Mouse (Mus musculus) liver, embryonic 11.5 days (tissue): ENCODE measurements around the gene Cacnb3. TPM values are rescaled to one million over a fixed set of nuclear protein-coding genes. Genes with fewer than 3 reads are reported as not detected.

Source experiments
- ATAC-seq: fragments of 200-750 bp; cut with Nextera tagmentation; replicated peaks from 2 replicates; pipeline ENCODE4 v1.8.0; 2017; ENCODE audit warnings: moderate number of reproducible peaks, mild to moderate bottlenecking, moderate TSS enrichment, moderate library complexity; ENCODE audit not compliant: low FRiP score
- DNase-seq: peaks from one replicate; pipeline ENCODE4 v3.0.0-alpha.2; 2017; ENCODE audit warnings: low spot score
- H3K27ac ChIP-seq: fragments of 300-500 bp; sonication (generic); 2 replicates; pipeline ENCODE4 v1.5.1; 2014; ENCODE audit warnings: mild to moderate bottlenecking, low read depth, low read length, control low read depth
- H3K27me3 ChIP-seq: fragments of 300-500 bp; sonication (generic); replicated peaks from 2 replicates; pipeline ENCODE4 v1.6.1; 2014; ENCODE audit warnings: low read length, mixed read lengths; ENCODE audit not compliant: control insufficient read depth, insufficient read depth
- H3K36me3 ChIP-seq: fragments of 300-500 bp; sonication (generic); 2 replicates; pipeline ENCODE4 v1.6.1; 2014; ENCODE audit warnings: mild to moderate bottlenecking, low read length, moderate library complexity, mixed read lengths; ENCODE audit not compliant: control insufficient read depth, insufficient read depth
- H3K4me1 ChIP-seq: fragments of 300-500 bp; sonication (generic); replicated peaks from 2 replicates; pipeline ENCODE4 v1.6.1; 2014; ENCODE audit warnings: low read length, mixed read lengths; ENCODE audit not compliant: control insufficient read depth, insufficient read depth
- H3K4me2 ChIP-seq: fragments of 300-500 bp; sonication (generic); 2 replicates; pipeline ENCODE4 v1.6.1; 2014; ENCODE audit warnings: mild to moderate bottlenecking, control low read depth, moderate library complexity
- H3K4me3 ChIP-seq: fragments of 300-500 bp; sonication (generic); 2 replicates; pipeline ENCODE4 v1.5.1; 2014; ENCODE audit warnings: low read depth, low read length, control low read depth
- H3K9ac ChIP-seq: fragments of 300-500 bp; sonication (generic); 2 replicates; pipeline ENCODE4 v1.6.1; 2014; ENCODE audit warnings: low read depth, low read length, control low read depth
- H3K9me3 ChIP-seq: fragments of 300-500 bp; sonication (generic); 2 replicates; pipeline ENCODE4 v1.6.1; 2016; ENCODE audit warnings: low read length, inconsistent platforms, mixed read lengths; ENCODE audit not compliant: control insufficient read depth
- WGBS: fragments of 180-500 bp; shearing (Covaris S2); extraction: QIAGEN DNeasy Blood & Tissue Kit; methylation state at CpG from one replicate; pipeline ENCODE4 v1.1.7; 2014; 5-methylcytosine and 5-hydroxymethylcytosine counted together
- polyA plus RNA-seq: library from polyadenylated mRNA; unstranded; fragments of >200 nt; fragmentation: Nextera tagmentation; extraction: Ambion mirVana; gene quantifications from 2 replicates; pipeline ENCODE4 v1.2.1, GENCODE M21; 2014

Cacnb3 gene
- polyA plus RNA-seq, 1 experiment from 2014 or later: 13.2 TPM

GRCm38 (mm10) chr15:98635291-98635841 lies 4.7 kb downstream of the Cacnb3 start:
- DNase-seq: no peak
- H3K36me3 ChIP-seq: no peaks in the 10 kb centered on the region
- H3K9me3 ChIP-seq: no peaks in the 10 kb centered on the region
- H3K27me3 ChIP-seq: peaks cover 90% of the 10 kb centered on the region
- H3K9ac ChIP-seq: peak overlapping the region; percentile 60
- no peak for ATAC-seq
- WGBS: 2% methylated on average over 21 of the region's 21 CpGs
- H3K4me1 ChIP-seq: peaks cover 22% of the 10 kb centered on the region
- H3K4me2 ChIP-seq: peak overlapping the region; percentile 98
- peak overlapping the region; percentile 76 for H3K4me3 ChIP-seq
- peak overlapping the region; percentile 38; the same call in 1 of the 2 replicates for H3K27ac ChIP-seq

- peaks cover 82% of the 10 kb centered on the region for H3K27me3 ChIP-seq
- no peak overlapping the region for H3K4me3 ChIP-seq
- H3K4me2 ChIP-seq: no peak overlapping the region
- H3K9me3 ChIP-seq: no peaks in the 10 kb centered on the region
- H3K27ac ChIP-seq: no peak overlapping the region
- 48% methylated on average over 5 of the region's 5 CpGs for WGBS
- H3K36me3 ChIP-seq: no peaks in the 10 kb centered on the region; the same call in 1 of the 2 replicates
- H3K9ac ChIP-seq: no peak overlapping the region
- H3K4me1 ChIP-seq: peaks cover 19% of the 10 kb centered on the region
- ATAC-seq (no peak), DNase-seq (no peak)
These were observed 5.9 kb downstream of the Cacnb3 start for GRCm38 (mm10) chr15:98636517-98636916.

- H3K4me2 ChIP-seq: no peak overlapping the region
- 45% methylated on average over 3 of the region's 3 CpGs for WGBS
- no peaks in the 10 kb centered on the region for H3K9me3 ChIP-seq
- no peak overlapping the region for H3K9ac ChIP-seq
- ATAC-seq (no peak), DNase-seq (no peak)
- no peak overlapping the region for H3K4me3 ChIP-seq
- peaks cover 76% of the 10 kb centered on the region for H3K27me3 ChIP-seq
- H3K4me1 ChIP-seq: peaks cover 14% of the 10 kb centered on the region
- no peak overlapping the region for H3K27ac ChIP-seq
- H3K36me3 ChIP-seq: no peaks in the 10 kb centered on the region; the same call in 1 of the 2 replicates
These were observed 6.5 kb downstream of the Cacnb3 start for GRCm38 (mm10) chr15:98637155-98637554.

- Histone ChIP-seq H3K9ac (no peak overlapping the region), H3K4me2 (no peak overlapping the region), H3K4me3 (no peak overlapping the region), H3K27ac (no peak overlapping the region), H3K27me3 (peaks cover 46% of the 10 kb centered on the region), H3K4me1 (no peaks in the 10 kb centered on the region; the same call in 1 of the 2 replicates), H3K9me3 (no peaks in the 10 kb centered on the region), H3K36me3 (peaks cover 18% of the 10 kb centered on the region)
- DNase-seq: no peak
- WGBS: 25% methylated on average over 8 of the region's 8 CpGs
- ATAC-seq: no peak
These were observed 9.5 kb downstream of the Cacnb3 start for GRCm38 (mm10) chr15:98640157-98640556.

GRCm38 (mm10) chr15:98644406-98644805 lies 13.8 kb downstream of the Cacnb3 start:
- DNase-seq: no peak
- ATAC-seq: no peak
- H3K36me3 ChIP-seq: peaks cover 59% of the 10 kb centered on the region

GRCm38 (mm10) chr15:98645057-98646026 lies 14.7 kb downstream of the Cacnb3 start:
- Histone ChIP-seq H3K27ac (no peak overlapping the region), H3K9me3 (no peaks in the 10 kb centered on the region), H3K4me3 (no peak overlapping the region), H3K36me3 (peaks cover 68% of the 10 kb centered on the region), H3K9ac (no peak overlapping the region), H3K27me3 (peaks cover 4% of the 10 kb centered on the region), H3K4me1 (no peaks in the 10 kb centered on the region), H3K4me2 (no peak overlapping the region)
- WGBS: 89% methylated on average over 24 of the region's 24 CpGs
- DNase-seq: no peak
- 0 out of 2 replicates have a peak, but pooled peaks have one; percentile 22 for ATAC-seq

More at GRCm38 (mm10) chr15:98644406-98644805, 13.8 kb downstream of the Cacnb3 start:
- H3K27ac ChIP-seq: no peak overlapping the region
- no peaks in the 10 kb centered on the region for H3K9me3 ChIP-seq
- no peak overlapping the region for H3K4me2 ChIP-seq
- 85% methylated on average over 12 of the region's 12 CpGs for WGBS
- no peak overlapping the region for H3K9ac ChIP-seq
- no peak overlapping the region for H3K4me3 ChIP-seq
- H3K27me3 ChIP-seq: peaks cover 14% of the 10 kb centered on the region
- H3K4me1 ChIP-seq: no peaks in the 10 kb centered on the region

GRCm38 (mm10) chr15:98646737-98647136 lies 16.1 kb downstream of the Cacnb3 start:
- Histone ChIP-seq H3K4me3 (no peak overlapping the region), H3K27ac (no peak overlapping the region), H3K9me3 (no peaks in the 10 kb centered on the region), H3K4me2 (no peak overlapping the region), H3K27me3 (no peaks in the 10 kb centered on the region), H3K4me1 (no peaks in the 10 kb centered on the region), H3K9ac (no peak overlapping the region), H3K36me3 (peaks cover 81% of the 10 kb centered on the region)
- 86% methylated on average over 8 of the region's 8 CpGs for WGBS
- DNase-seq (no peak), ATAC-seq (no peak)

GRCm38 (mm10) chr15:98647308-98647707 lies 16.7 kb downstream of the Cacnb3 start:
- Histone ChIP-seq H3K9ac (no peak overlapping the region), H3K4me1 (no peaks in the 10 kb centered on the region), H3K4me2 (no peak overlapping the region), H3K9me3 (no peaks in the 10 kb centered on the region), H3K27ac (no peak overlapping the region), H3K27me3 (no peaks in the 10 kb centered on the region), H3K36me3 (peaks cover 86% of the 10 kb centered on the region), H3K4me3 (no peak overlapping the region)
- no peak for DNase-seq
- ATAC-seq: no peak
- WGBS: 91% methylated on average over 10 of the region's 10 CpGs
